Mouse (Mus musculus) erythroblast, embryonic 14.5 days (primary cell): Measurements from ENCODE around the gene Adgrl1. TPM values are rescaled to one million over a fixed set of nuclear protein-coding genes. Genes with fewer than 3 reads are reported as not detected.

Experiments used
- H3K27me3 ChIP-seq: 2 replicates; pipeline ENCODE4 v1.6.1; 2012; ENCODE audit warnings: inconsistent platforms; ENCODE audit not compliant: control insufficient read depth
- H3K36me3 ChIP-seq: 2 replicates; pipeline ENCODE4 v1.6.1; 2012; ENCODE audit warnings: mild to moderate bottlenecking, inconsistent platforms; ENCODE audit not compliant: control insufficient read depth
- H3K4me1 ChIP-seq: 2 replicates; pipeline ENCODE4 v1.6.1; 2012; ENCODE audit warnings: inconsistent platforms; ENCODE audit not compliant: control insufficient read depth
- H3K4me3 ChIP-seq: replicated peaks from 2 replicates; pipeline ENCODE3; 2012; ENCODE audit warnings: moderate library complexity, mild to moderate bottlenecking, inconsistent platforms
- H3K9me3 ChIP-seq: 2 replicates; pipeline ENCODE4 v1.6.1; 2012; ENCODE audit warnings: low read length, inconsistent platforms, mixed read lengths; ENCODE audit not compliant: control insufficient read depth
- GATA1 ChIP-seq: IDR thresholded peaks from 2 replicates; pipeline ENCODE4 v1.6.1; 2012; ENCODE audit warnings: low read length, inconsistent platforms, mixed read lengths
- TAL1 ChIP-seq: IDR thresholded peaks from 3 replicates; pipeline ENCODE4 v1.6.1; 2012; ENCODE audit warnings: low read length, inconsistent platforms, mixed read lengths
- polyA plus RNA-seq: library from polyadenylated mRNA; stranded (reverse); fragments of >175 nt; gene quantifications from 2 replicates; pipeline ENCODE4 v1.2.3, GENCODE M21; 2012

The Adgrl1 gene
- polyA plus RNA-seq, 1 experiment, result 0.08 TPM

GRCm38 (mm10) chr8:83937645-83938044 is 37.7 kb downstream of the Adgrl1 start:
- H3K4me1 ChIP-seq, result no peaks in the 10 kb centered on the region
- no peak overlapping the region for H3K4me3 ChIP-seq
- no peaks in the 10 kb centered on the region for H3K9me3 ChIP-seq
- no peaks in the 10 kb centered on the region for H3K27me3 ChIP-seq
- H3K36me3 ChIP-seq, result peaks cover 4% of the 10 kb centered on the region; the same call in 1 of the 2 replicates
- TF ChIP-seq TAL1 (no peak), GATA1 (no peak)

GRCm38 (mm10) chr8:83938330-83938729 is 38.4 kb downstream of the Adgrl1 start:
- H3K27me3 ChIP-seq, result no peaks in the 10 kb centered on the region
- TF ChIP-seq GATA1 (no peak), TAL1 (no peak)
- H3K9me3 ChIP-seq, result no peaks in the 10 kb centered on the region
- H3K4me3 ChIP-seq, result no peak overlapping the region
- H3K36me3 ChIP-seq, result peaks cover 4% of the 10 kb centered on the region; the same call in 1 of the 2 replicates
- no peaks in the 10 kb centered on the region for H3K4me1 ChIP-seq

GRCm38 (mm10) chr8:83941066-83941677 is 41.3 kb downstream of the Adgrl1 start:
- Histone ChIP-seq H3K4me3 (no peak overlapping the region), H3K36me3 (no peaks in the 10 kb centered on the region; the same call in 1 of the 2 replicates), H3K4me1 (no peaks in the 10 kb centered on the region), H3K9me3 (no peaks in the 10 kb centered on the region), H3K27me3 (no peaks in the 10 kb centered on the region)
- TF ChIP-seq TAL1, result no peak
- no peak for TF ChIP-seq GATA1

GRCm38 (mm10) chr8:83942446-83942845 is 42.5 kb downstream of the Adgrl1 start:
- TF ChIP-seq GATA1 (no peak), TAL1 (no peak)
- no peaks in the 10 kb centered on the region for H3K4me1 ChIP-seq
- H3K9me3 ChIP-seq, result no peaks in the 10 kb centered on the region
- H3K27me3 ChIP-seq, result peaks cover under 1% of the 10 kb centered on the region; the same call in 1 of the 2 replicates
- H3K4me3 ChIP-seq, result no peak overlapping the region
- H3K36me3 ChIP-seq, result no peaks in the 10 kb centered on the region; the same call in 1 of the 2 replicates

GRCm38 (mm10) chr8:83945540-83945939 is 45.6 kb downstream of the Adgrl1 start:
- no peaks in the 10 kb centered on the region for H3K36me3 ChIP-seq
- H3K9me3 ChIP-seq, result no peaks in the 10 kb centered on the region
- TF ChIP-seq GATA1 (no peak), TAL1 (no peak)
- H3K4me1 ChIP-seq, result no peaks in the 10 kb centered on the region
- peaks cover 2% of the 10 kb centered on the region for H3K27me3 ChIP-seq
- no peak overlapping the region for H3K4me3 ChIP-seq

- H3K4me3 ChIP-seq, result peak overlapping the region; percentile 100
- peaks cover 22% of the 10 kb centered on the region for H3K36me3 ChIP-seq
- peaks cover 6% of the 10 kb centered on the region for H3K27me3 ChIP-seq
- H3K9me3 ChIP-seq, result no peaks in the 10 kb centered on the region
- peaks cover 33% of the 10 kb centered on the region for H3K4me1 ChIP-seq
- TF ChIP-seq GATA1, result no peak
- no peak for TF ChIP-seq TAL1
These were observed 54.8 kb downstream of the Adgrl1 start for GRCm38 (mm10) chr8:83954749-83955105.

- H3K36me3 ChIP-seq, result peaks cover 28% of the 10 kb centered on the region
- H3K4me1 ChIP-seq, result peaks cover 33% of the 10 kb centered on the region
- no peaks in the 10 kb centered on the region for H3K9me3 ChIP-seq
- peaks cover 6% of the 10 kb centered on the region for H3K27me3 ChIP-seq
- TF ChIP-seq GATA1 (no peak), TAL1 (no peak)
- peak within 1 kb of the TSS; percentile 100 for H3K4me3 ChIP-seq
These were observed 55.4 kb downstream of the Adgrl1 start, which contains the start of the genes Gm10644 and Asf1b for GRCm38 (mm10) chr8:83955106-83955957. Gene Gm10644 (minus strand): TSS chr8:83955205. Gene Asf1b (plus strand): TSS chr8:83955507.

GRCm38 (mm10) chr8:83955958-83956218 is 56.0 kb downstream of the Adgrl1 start:
- H3K9me3 ChIP-seq, result no peaks in the 10 kb centered on the region
- H3K36me3 ChIP-seq, result peaks cover 33% of the 10 kb centered on the region
- H3K4me3 ChIP-seq, result peak overlapping the region; percentile 100
- peaks cover 6% of the 10 kb centered on the region for H3K27me3 ChIP-seq
- TF ChIP-seq GATA1 (peak; percentile 54), TAL1 (no peak)
- H3K4me1 ChIP-seq, result peaks cover 33% of the 10 kb centered on the region

- Histone ChIP-seq H3K9me3 (no peaks in the 10 kb centered on the region), H3K4me3 (peak overlapping the region; percentile 100), H3K27me3 (peaks cover 3% of the 10 kb centered on the region), H3K36me3 (peaks cover 42% of the 10 kb centered on the region), H3K4me1 (peaks cover 37% of the 10 kb centered on the region)
- TF ChIP-seq GATA1 (no peak), TAL1 (no peak)
These were observed 56.9 kb downstream of the Adgrl1 start for GRCm38 (mm10) chr8:83956789-83957188.
